In genomic region chr16:78347328-78347926, GRCm38 (mm10) we compare ENCODE assay signal across 17 mouse cellular contexts. TPM values are rescaled to one million over a fixed set of nuclear protein-coding genes. Genes with fewer than 3 reads are reported as not detected.
DNase-seq lines count a peak whose midpoint lies in the region; ATAC-seq and TF ChIP-seq lines count a peak whose summit lies in the region.
"Had no signal": no experiment of that assay in that cellular context is flagged by ENCODE, and none has a peak within 500 bp of the region (broad histone marks: within the 10 kb centered on the region; RNA-seq: fewer than 3 reads in every experiment).

No protein-coding gene starts in this region.

- no peak overlapping the region for H3K9ac ChIP-seq in intestine, embryonic 16.5 days (ENCODE audit: low read depth, low read length)
- H3K9ac ChIP-seq in midbrain, postnatal 0 days (replicated peaks; ENCODE audit: low read length, poor library complexity, severe bottlenecking) = no peak overlapping the region
- H3K9ac ChIP-seq: embryonic facial prominence, embryonic 12.5 days; hindbrain, embryonic 13.5 days; midbrain, embryonic 12.5 days had no signal

- H3K4me2 ChIP-seq in intestine, embryonic 16.5 days (ENCODE audit: low read depth, low read length) = no peak overlapping the region
- H3K4me2 ChIP-seq in midbrain, postnatal 0 days (ENCODE audit: low read depth, low read length, poor library complexity, severe bottlenecking) = no peak overlapping the region
- H3K4me2 ChIP-seq: embryonic facial prominence, embryonic 12.5 days; hindbrain, embryonic 13.5 days; midbrain, embryonic 12.5 days had no signal

- DNase-seq in heart, adult 18-20 months = peak; percentile 18 to 42
- DNase-seq in heart, postnatal 14 days = no peak
- peak; percentile 25 for DNase-seq in urinary bladder, postnatal 14 days (ENCODE audit: low spot score)
- DNase-seq in urinary bladder, postnatal 10 days (ENCODE audit: low spot score) = no peak
- no peak for DNase-seq in embryonic facial prominence, embryonic 10.5 days (ENCODE audit: low spot score)
- DNase-seq in spleen, postnatal 10 days (ENCODE audit: low spot score in 2 of 2) = no peak
- no peak for DNase-seq in midbrain, postnatal 0 days (ENCODE audit: low spot score)
- DNase-seq: cerebellum, postnatal 25 days; gastrocnemius, postnatal 14 days; kidney, postnatal 10 days; thymus, adult 2 months had no signal

- H3K4me3 ChIP-seq in intestine, embryonic 16.5 days (ENCODE audit: low read length) = no peak overlapping the region
- H3K4me3 ChIP-seq in embryonic facial prominence, embryonic 10.5 days = no peak overlapping the region
- no peak overlapping the region for H3K4me3 ChIP-seq in midbrain, postnatal 0 days (ENCODE audit: low read depth, low read length)
- H3K4me3 ChIP-seq: embryonic facial prominence, embryonic 12.5 days; hindbrain, embryonic 13.5 days; midbrain, embryonic 12.5 days had no signal

- H3K9me3 ChIP-seq in intestine, embryonic 16.5 days (ENCODE audit: control insufficient read depth, low read length) = no peaks in the 10 kb centered on the region
- H3K9me3 ChIP-seq in embryonic facial prominence, embryonic 10.5 days = no peaks in the 10 kb centered on the region
- H3K9me3 ChIP-seq in midbrain, postnatal 0 days (ENCODE audit: low read length) = no peaks in the 10 kb centered on the region
- H3K9me3 ChIP-seq: embryonic facial prominence, embryonic 12.5 days; G1E; hindbrain, embryonic 13.5 days; midbrain, embryonic 12.5 days had no signal

- no peak for TF ChIP-seq CTCF in midbrain, postnatal 0 days (IDR thresholded peaks at IDR 0.05)

- no peaks in the 10 kb centered on the region for H3K27me3 ChIP-seq in intestine, embryonic 16.5 days (replicated peaks; ENCODE audit: control insufficient read depth, insufficient read depth, low read length)
- H3K27me3 ChIP-seq in embryonic facial prominence, embryonic 10.5 days (replicated peaks; ENCODE audit: low read depth, poor library complexity, severe bottlenecking) = no peaks in the 10 kb centered on the region
- no peaks in the 10 kb centered on the region for H3K27me3 ChIP-seq in midbrain, postnatal 0 days (ENCODE audit: insufficient read depth, low read length)
- H3K27me3 ChIP-seq: embryonic facial prominence, embryonic 12.5 days; hindbrain, embryonic 13.5 days; midbrain, embryonic 12.5 days had no signal

- WGBS in intestine, embryonic 16.5 days = 71% methylated on average over 13 of the region's 13 CpGs
- 82% methylated on average over 13 of the region's 13 CpGs for WGBS in embryonic facial prominence, embryonic 10.5 days
- 82% methylated on average over 13 of the region's 13 CpGs for WGBS in midbrain, postnatal 0 days

- H3K4me1 ChIP-seq in intestine, embryonic 16.5 days (ENCODE audit: control insufficient read depth, insufficient read depth, low read length) = peaks cover 2% of the 10 kb centered on the region
- H3K4me1 ChIP-seq in embryonic facial prominence, embryonic 10.5 days = peaks cover 7% of the 10 kb centered on the region; the same call in 1 of the 2 replicates
- no peaks in the 10 kb centered on the region for H3K4me1 ChIP-seq in midbrain, postnatal 0 days (ENCODE audit: insufficient read depth, low read length)
- H3K4me1 ChIP-seq: hindbrain, embryonic 13.5 days; midbrain, embryonic 12.5 days had no signal

- intact Hi-C loops in heart, postnatal 14 days (cut with DNase I) = no loop called here

- H3K36me3 ChIP-seq in intestine, embryonic 16.5 days (ENCODE audit: control insufficient read depth, insufficient read depth, low read length) = 0 out of 2 replicates have a peak, but pooled peaks cover 6% of the 10 kb centered on the region
- peaks cover 23% of the 10 kb centered on the region for H3K36me3 ChIP-seq in embryonic facial prominence, embryonic 10.5 days (replicated peaks)
- H3K36me3 ChIP-seq in midbrain, postnatal 0 days (ENCODE audit: insufficient read depth, low read length) = no peaks in the 10 kb centered on the region

- H3K27ac ChIP-seq in intestine, embryonic 16.5 days (ENCODE audit: low read length) = no peak overlapping the region
- H3K27ac ChIP-seq in embryonic facial prominence, embryonic 10.5 days (replicated peaks) = no peak overlapping the region
- no peak overlapping the region for H3K27ac ChIP-seq in midbrain, postnatal 0 days (ENCODE audit: low read depth, low read length)
- H3K27ac ChIP-seq: embryonic facial prominence, embryonic 12.5 days; hindbrain, embryonic 13.5 days; midbrain, embryonic 12.5 days had no signal

- peak; percentile 46; the same call in 1 of the 2 replicates for ATAC-seq in intestine, embryonic 16.5 days
- no peak for ATAC-seq in midbrain, postnatal 0 days (ENCODE audit: low FRiP score)
- ATAC-seq: activated CD4-positive, CD25-positive, alpha-beta regulatory T cell, adult 4 months had no signal

RNA-seq across cellular contexts. Expression of gene Btg3, which starts 29.6 kb away (rescaled TPM):
- 1 to 10 TPM; 6.0 to 7.0 TPM for total RNA-seq in heart, adult 18-20 months (2021)
- total RNA-seq in heart, postnatal 14 days (2021) = 10 to 100 TPM; 11.0 to 11.8 TPM
- polyA plus RNA-seq in intestine, embryonic 16.5 days (2015; fragmentation: Nextera tagmentation; extraction: Ambion mirVana) = 9.4 and 15.3 TPM in 2 replicates
- 31.0 and 36.6 TPM in 2 replicates for polyA plus RNA-seq in embryonic facial prominence, embryonic 10.5 days (2016; fragmentation: Nextera tagmentation; extraction: Ambion mirVana)
- total RNA-seq in midbrain, postnatal 0 days (2014; rRNA removed) = 10.2 and 10.6 TPM in 2 replicates
- 16.5 and 19.8 TPM in 2 replicates for polyA plus RNA-seq in midbrain, postnatal 0 days (2015; fragmentation: Nextera tagmentation; extraction: Ambion mirVana)

RNA-seq across cellular contexts. Expression of gene Cxadr, which starts 46.1 kb away (rescaled TPM):
- 10 to 100 TPM; 33.8 to 39.1 TPM for total RNA-seq in heart, adult 18-20 months (2021)
- total RNA-seq in heart, postnatal 14 days (2021) = 10 to 100 TPM; 47.7 to 50.7 TPM
- 51.4 and 61.1 TPM in 2 replicates for polyA plus RNA-seq in intestine, embryonic 16.5 days (2015; fragmentation: Nextera tagmentation; extraction: Ambion mirVana)
- 30.4 and 33.7 TPM in 2 replicates for polyA plus RNA-seq in embryonic facial prominence, embryonic 10.5 days (2016; fragmentation: Nextera tagmentation; extraction: Ambion mirVana)
- 346 and 458 TPM in 2 replicates for total RNA-seq in midbrain, postnatal 0 days (2014; rRNA removed)
- polyA plus RNA-seq in midbrain, postnatal 0 days (2015; fragmentation: Nextera tagmentation; extraction: Ambion mirVana) = 167 and 178 TPM in 2 replicates
- polyA plus RNA-seq: G1E had no signal

Comparison
In these comparisons a context has a peak if more than half of its experiments do, and no peak if none do; other contexts are left out.
1. DNase-seq: peak in heart, adult 18-20 months (2 of 2) and urinary bladder, postnatal 14 days (single experiment); none in heart, postnatal 14 days (0 of 2), urinary bladder, postnatal 10 days (single experiment), embryonic facial prominence, embryonic 10.5 days (single experiment), spleen, postnatal 10 days (0 of 2) and midbrain, postnatal 0 days (single experiment).